Mouse (Mus musculus): ENCODE measurements around the gene Vmn1r192.

- no peak for TF ChIP-seq CHD2 (IDR thresholded peaks at IDR 0.05; ENCODE audit: low read depth, low read length)
- no peak for TF ChIP-seq ZC3H11A (IDR thresholded peaks at IDR 0.05; ENCODE audit: borderline replicate concordance, low read depth, low read length)
- no peak for TF ChIP-seq ZNF384 (IDR thresholded peaks at IDR 0.05; ENCODE audit: low read depth, low read length)
Observed at GRCm38 (mm10) chr13:22189313-22189712, 1.6 kb downstream of the Vmn1r192 start.
